In the genomic region with DNA sequence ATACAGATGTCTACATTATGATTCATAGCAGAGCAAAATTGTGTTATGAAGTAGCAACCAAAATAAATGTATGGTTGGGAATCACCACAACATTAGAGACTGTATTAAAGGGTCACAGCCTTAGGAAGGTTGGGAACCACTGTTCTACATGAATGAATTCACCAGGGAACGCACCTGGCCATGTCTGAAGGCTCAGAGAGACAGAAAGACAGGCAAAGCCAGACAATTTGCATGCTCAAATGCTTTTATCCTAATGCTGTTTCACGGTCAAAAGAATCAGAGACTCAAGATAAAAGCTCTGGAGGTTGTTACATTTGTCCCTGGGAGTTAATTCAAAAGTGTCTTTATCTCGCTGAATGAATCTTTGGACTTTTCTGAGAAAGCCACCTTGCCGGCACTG, we compare ENCODE assay signal across 22 mouse cellular contexts. TPM values are rescaled to one million over a fixed set of nuclear protein-coding genes. Genes with fewer than 3 reads are reported as not detected.
DNase-seq lines count a peak whose midpoint lies in the region; ATAC-seq and TF ChIP-seq lines count a peak whose summit lies in the region.
"Had no signal": no experiment of that assay in that cellular context is flagged by ENCODE, and none has a peak within 500 bp of the region (broad histone marks: within the 10 kb centered on the region; RNA-seq: fewer than 3 reads in every experiment).

No protein-coding gene starts in this region.

- WGBS in hindbrain, embryonic 10.5 days = 48% methylated on average over 4 of the region's 4 CpGs
- WGBS in hindbrain, embryonic 14.5 days = 39% methylated on average over 4 of the region's 4 CpGs
- 63% methylated on average over 4 of the region's 4 CpGs for WGBS in lung, embryonic 14.5 days
- WGBS in embryonic facial prominence, embryonic 13.5 days = 28% methylated on average over 4 of the region's 4 CpGs
- 64% methylated on average over 4 of the region's 4 CpGs for WGBS in stomach, embryonic 16.5 days
- 75% methylated on average over 4 of the region's 4 CpGs for WGBS in liver, embryonic 12.5 days (ENCODE audit: insufficient replicate concordance)

- peaks cover 50% of the 10 kb centered on the region for H3K4me1 ChIP-seq in hindbrain, embryonic 10.5 days (replicated peaks)
- H3K4me1 ChIP-seq in hindbrain, embryonic 14.5 days (replicated peaks; ENCODE audit: control insufficient read depth, insufficient read depth, low read length) = peaks cover 3% of the 10 kb centered on the region; the same call in 1 of the 2 replicates
- peaks cover 19% of the 10 kb centered on the region for H3K4me1 ChIP-seq in lung, embryonic 14.5 days (ENCODE audit: insufficient read depth)
- H3K4me1 ChIP-seq in embryonic facial prominence, embryonic 13.5 days = peaks cover 41% of the 10 kb centered on the region
- peaks cover 12% of the 10 kb centered on the region for H3K4me1 ChIP-seq in stomach, embryonic 16.5 days (ENCODE audit: control insufficient read depth, insufficient read depth, low read length)
- peaks cover 15% of the 10 kb centered on the region; the same call in 1 of the 2 replicates for H3K4me1 ChIP-seq in liver, embryonic 12.5 days

- 0 out of 2 replicates have a peak overlapping the region, but pooled peaks have one; percentile 77 for H3K27ac ChIP-seq in hindbrain, embryonic 10.5 days
- H3K27ac ChIP-seq in hindbrain, embryonic 14.5 days = no peak overlapping the region
- peak overlapping the region; percentile 93 for H3K27ac ChIP-seq in lung, embryonic 14.5 days (ENCODE audit: low read depth)
- peak overlapping the region; percentile 66; the same call in 1 of the 2 replicates for H3K27ac ChIP-seq in embryonic facial prominence, embryonic 13.5 days
- peak overlapping the region; percentile 91 for H3K27ac ChIP-seq in stomach, embryonic 16.5 days (ENCODE audit: low read length)
- H3K27ac ChIP-seq in liver, embryonic 12.5 days = no peak overlapping the region; the same call in 1 of the 2 replicates
- H3K27ac ChIP-seq: heart, adult 2 months; hindbrain, postnatal 0 days; macrophage; neural tube, embryonic 13.5 days had no signal

- no peak for DNase-seq in hindbrain, embryonic 10.5 days (ENCODE audit: low spot score)
- DNase-seq in hindbrain, embryonic 14.5 days (ENCODE audit: low spot score) = no peak
- no peak for DNase-seq in lung, embryonic 14.5 days
- no peak for DNase-seq in lung, postnatal 10 days
- no peak for DNase-seq in liver
- DNase-seq: cerebellum, adult 2 months; cerebellum, postnatal 36 days; gastrocnemius, postnatal 25 days; heart, adult 2 months; heart, postnatal 4 days; kidney, postnatal 10 days; right cerebral cortex, adult 18-20 months; thymus, adult 2 months had no signal

- no peak overlapping the region for H3K9ac ChIP-seq in hindbrain, embryonic 14.5 days
- no peak overlapping the region for H3K9ac ChIP-seq in lung, embryonic 14.5 days
- no peak overlapping the region for H3K9ac ChIP-seq in embryonic facial prominence, embryonic 13.5 days
- 0 out of 2 replicates have a peak overlapping the region, but pooled peaks have one; percentile 59 for H3K9ac ChIP-seq in stomach, embryonic 16.5 days (ENCODE audit: low read length)
- H3K9ac ChIP-seq in liver, embryonic 12.5 days = no peak overlapping the region
- H3K9ac ChIP-seq: heart, embryonic 15.5 days; neural tube, embryonic 13.5 days had no signal

- no peak overlapping the region for H3K4me2 ChIP-seq in hindbrain, embryonic 14.5 days (replicated peaks)
- peak overlapping the region; percentile 41 for H3K4me2 ChIP-seq in lung, embryonic 14.5 days
- H3K4me2 ChIP-seq in embryonic facial prominence, embryonic 13.5 days = no peak overlapping the region
- H3K4me2 ChIP-seq in stomach, embryonic 16.5 days (ENCODE audit: low read depth, low read length) = peak overlapping the region; percentile 45; the same call in 1 of the 2 replicates
- H3K4me2 ChIP-seq in liver, embryonic 12.5 days = no peak overlapping the region
- H3K4me2 ChIP-seq: heart, embryonic 15.5 days; midbrain, embryonic 11.5 days; neural tube, embryonic 13.5 days had no signal

- no peak for ATAC-seq in hindbrain, embryonic 14.5 days (ENCODE audit: low FRiP score)
- no peak for ATAC-seq in lung, embryonic 14.5 days (ENCODE audit: insufficient read depth)
- no peak for ATAC-seq in embryonic facial prominence, embryonic 13.5 days (ENCODE audit: insufficient number of reproducible peaks, insufficient read depth, low FRiP score, low TSS enrichment, low read depth)
- ATAC-seq in stomach, embryonic 16.5 days (ENCODE audit: insufficient read depth, low FRiP score) = no peak
- no peak for ATAC-seq in liver, embryonic 12.5 days
- ATAC-seq: forebrain, embryonic 16.5 days; hindbrain, postnatal 0 days had no signal

- peaks cover 3% of the 10 kb centered on the region; the same call in 1 of the 2 replicates for H3K36me3 ChIP-seq in hindbrain, embryonic 10.5 days
- H3K36me3 ChIP-seq in hindbrain, embryonic 14.5 days (replicated peaks; ENCODE audit: control insufficient read depth, insufficient read depth) = no peaks in the 10 kb centered on the region
- peaks cover 3% of the 10 kb centered on the region for H3K36me3 ChIP-seq in lung, embryonic 14.5 days (ENCODE audit: insufficient read depth)
- peaks cover 6% of the 10 kb centered on the region; the same call in 1 of the 2 replicates for H3K36me3 ChIP-seq in embryonic facial prominence, embryonic 13.5 days
- 0 out of 2 replicates have a peak, but pooled peaks cover under 1% of the 10 kb centered on the region for H3K36me3 ChIP-seq in stomach, embryonic 16.5 days (ENCODE audit: control insufficient read depth, insufficient read depth, low read length)
- peaks cover 20% of the 10 kb centered on the region for H3K36me3 ChIP-seq in liver, embryonic 12.5 days
- H3K36me3 ChIP-seq: neural tube, embryonic 13.5 days had no signal

- H3K4me3 ChIP-seq in hindbrain, embryonic 10.5 days = no peak overlapping the region
- no peak overlapping the region for H3K4me3 ChIP-seq in hindbrain, embryonic 14.5 days (replicated peaks; ENCODE audit: low read length)
- H3K4me3 ChIP-seq in lung, embryonic 14.5 days (ENCODE audit: low read depth, low read length) = no peak overlapping the region
- H3K4me3 ChIP-seq in embryonic facial prominence, embryonic 13.5 days = no peak overlapping the region
- H3K4me3 ChIP-seq in stomach, embryonic 16.5 days (replicated peaks; ENCODE audit: low read length) = peak overlapping the region; percentile 14; the same call in 1 of the 2 replicates
- no peak overlapping the region for H3K4me3 ChIP-seq in liver, embryonic 12.5 days
- H3K4me3 ChIP-seq: heart, adult 2 months; heart, embryonic 15.5 days; neural tube, embryonic 13.5 days had no signal

- H3K9me3 ChIP-seq in hindbrain, embryonic 10.5 days = no peaks in the 10 kb centered on the region
- no peaks in the 10 kb centered on the region for H3K9me3 ChIP-seq in hindbrain, embryonic 14.5 days (ENCODE audit: control insufficient read depth, low read length)
- no peaks in the 10 kb centered on the region for H3K9me3 ChIP-seq in lung, embryonic 14.5 days (ENCODE audit: low read depth, low read length)
- H3K9me3 ChIP-seq in embryonic facial prominence, embryonic 13.5 days = no peaks in the 10 kb centered on the region
- no peaks in the 10 kb centered on the region for H3K9me3 ChIP-seq in stomach, embryonic 16.5 days (replicated peaks; ENCODE audit: control insufficient read depth, low read length)
- no peaks in the 10 kb centered on the region for H3K9me3 ChIP-seq in liver, embryonic 12.5 days (replicated peaks)
- H3K9me3 ChIP-seq: heart, embryonic 15.5 days; neural tube, embryonic 13.5 days had no signal

- H3K27me3 ChIP-seq in hindbrain, embryonic 10.5 days (ENCODE audit: insufficient read depth, poor library complexity, severe bottlenecking) = peaks cover 10% of the 10 kb centered on the region; the same call in 1 of the 2 replicates
- H3K27me3 ChIP-seq in hindbrain, embryonic 14.5 days (ENCODE audit: control insufficient read depth, insufficient read depth, low read length) = no peaks in the 10 kb centered on the region
- no peaks in the 10 kb centered on the region for H3K27me3 ChIP-seq in lung, embryonic 14.5 days (ENCODE audit: insufficient read depth, low read length)
- peaks cover 1% of the 10 kb centered on the region; the same call in 1 of the 2 replicates for H3K27me3 ChIP-seq in embryonic facial prominence, embryonic 13.5 days
- no peaks in the 10 kb centered on the region for H3K27me3 ChIP-seq in stomach, embryonic 16.5 days (ENCODE audit: control insufficient read depth, insufficient read depth, low read length)
- H3K27me3 ChIP-seq in liver, embryonic 12.5 days (replicated peaks) = no peaks in the 10 kb centered on the region
- H3K27me3 ChIP-seq: heart, embryonic 15.5 days; neural tube, embryonic 13.5 days had no signal

- TF ChIP-seq CTCF in lung, embryonic 14.5 days (IDR thresholded peaks at IDR 0.05; ENCODE audit: low read depth) = no peak

RNA-seq across cellular contexts. Expression of a gene that starts 52.6 kb away (rescaled TPM):
- polyA plus RNA-seq in hindbrain, embryonic 10.5 days (2016; fragmentation: Nextera tagmentation; extraction: Ambion mirVana) = 13.9 and 14.7 TPM in 2 replicates
- 9.0 and 11.6 TPM in 2 replicates for polyA plus RNA-seq in hindbrain, embryonic 14.5 days (2014; fragmentation: Nextera tagmentation; extraction: Ambion mirVana)
- polyA plus RNA-seq in lung, embryonic 14.5 days (2014; fragmentation: Nextera tagmentation; extraction: Ambion mirVana) = 22.9 and 28.4 TPM in 2 replicates
- polyA plus RNA-seq in embryonic facial prominence, embryonic 13.5 days (2015; fragmentation: Nextera tagmentation; extraction: Ambion mirVana) = 13.9 and 15.4 TPM in 2 replicates
- polyA plus RNA-seq in stomach, embryonic 16.5 days (2015; fragmentation: Nextera tagmentation; extraction: Ambion mirVana) = 30.7 and 34.3 TPM in 2 replicates
- polyA plus RNA-seq in liver, embryonic 12.5 days (2016; fragmentation: Nextera tagmentation; extraction: Ambion mirVana) = 70.5 and 76.3 TPM in 2 replicates

Comparison
In these comparisons a context has a peak if more than half of its experiments do, and no peak if none do; other contexts are left out.
1. H3K27ac ChIP-seq: peak in hindbrain, embryonic 10.5 days (single experiment), lung, embryonic 14.5 days (single experiment), embryonic facial prominence, embryonic 13.5 days (single experiment) and stomach, embryonic 16.5 days (single experiment); none in hindbrain, embryonic 14.5 days (single experiment) and liver, embryonic 12.5 days (single experiment).
2. H3K4me2 ChIP-seq: peak in lung, embryonic 14.5 days (single experiment) and stomach, embryonic 16.5 days (single experiment); none in hindbrain, embryonic 14.5 days (single experiment), embryonic facial prominence, embryonic 13.5 days (single experiment) and liver, embryonic 12.5 days (single experiment).